8 mouse cellular contexts compared by ENCODE assay signal in the genomic region with DNA sequence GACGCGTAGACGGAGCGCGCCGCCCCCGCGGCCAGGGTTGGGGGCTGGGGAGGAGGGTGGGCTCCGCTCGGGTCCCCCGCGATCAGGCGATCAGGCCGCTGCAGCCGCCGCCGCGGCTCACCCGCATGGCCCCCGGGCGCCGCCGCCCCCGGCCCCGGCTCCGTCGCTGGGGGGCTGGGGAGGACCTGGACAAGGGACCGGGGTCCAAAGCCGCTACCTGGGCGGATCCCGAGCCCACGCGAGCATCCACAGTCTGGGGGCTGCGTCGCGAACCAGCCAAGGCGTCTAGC. TPM values are rescaled to one million over a fixed set of nuclear protein-coding genes. Genes with fewer than 3 reads are reported as not detected.
DNase-seq lines count a peak whose midpoint lies in the region; ATAC-seq and TF ChIP-seq lines count a peak whose summit lies in the region.

No protein-coding gene starts in this region.

- peak overlapping the region; percentile 69 for H3K9ac ChIP-seq in limb, embryonic 14.5 days (ENCODE audit: low read depth, low read length, severe bottlenecking)
- H3K9ac ChIP-seq in stomach, embryonic 14.5 days (replicated peaks; ENCODE audit: low read depth, low read length): peak overlapping the region; percentile 74; the same call in 1 of the 2 replicates

- 0% methylated on average over 16 of the region's 37 CpGs for WGBS in limb, embryonic 14.5 days
- 1% methylated on average over 36 of the region's 37 CpGs for WGBS in stomach, embryonic 14.5 days

- no peak for TF ChIP-seq POLR2A in limb, embryonic 14.5 days (IDR thresholded peaks at IDR 0.05; ENCODE audit: borderline replicate concordance, extremely low read depth, insufficient read depth, insufficient read length)

- H3K9me3 ChIP-seq in limb, embryonic 14.5 days (ENCODE audit: control insufficient read depth, low read length): no peaks in the 10 kb centered on the region
- no peaks in the 10 kb centered on the region for H3K9me3 ChIP-seq in stomach, embryonic 14.5 days (ENCODE audit: control insufficient read depth, low read depth, low read length)

- peaks cover 58% of the 10 kb centered on the region for H3K27me3 ChIP-seq in limb, embryonic 14.5 days (ENCODE audit: control insufficient read depth, insufficient read depth, low read length)
- H3K27me3 ChIP-seq in stomach, embryonic 14.5 days (ENCODE audit: control insufficient read depth, insufficient read depth, low read length): peaks cover 21% of the 10 kb centered on the region

- ATAC-seq in limb, embryonic 14.5 days (ENCODE audit: low FRiP score, low read depth): no peak
- no peak for ATAC-seq in stomach, embryonic 14.5 days (ENCODE audit: insufficient number of reproducible peaks, insufficient read depth, low FRiP score, low read depth)

- H3K4me1 ChIP-seq in limb, embryonic 14.5 days (ENCODE audit: control insufficient read depth, insufficient read depth, low read length): peaks cover 19% of the 10 kb centered on the region; the same call in 1 of the 2 replicates
- peaks cover 25% of the 10 kb centered on the region for H3K4me1 ChIP-seq in stomach, embryonic 14.5 days (ENCODE audit: control insufficient read depth, insufficient read depth, low read length)

- H3K4me2 ChIP-seq in limb, embryonic 14.5 days (replicated peaks; ENCODE audit: low read depth, low read length, severe bottlenecking): peak overlapping the region; percentile 99
- peak overlapping the region; percentile 98 for H3K4me2 ChIP-seq in stomach, embryonic 14.5 days (replicated peaks; ENCODE audit: low read depth, low read length)

- no peaks in the 10 kb centered on the region for H3K36me3 ChIP-seq in limb, embryonic 14.5 days (ENCODE audit: control insufficient read depth, insufficient read depth, low read length)
- no peaks in the 10 kb centered on the region for H3K36me3 ChIP-seq in stomach, embryonic 14.5 days (ENCODE audit: control insufficient read depth, insufficient read depth, low read length)

- H3K4me3 ChIP-seq in gastrocnemius, adult 2 months: peak overlapping the region; percentile 81
- peak overlapping the region; percentile 61 for H3K4me3 ChIP-seq in limb, embryonic 14.5 days (replicated peaks; ENCODE audit: low read length)
- H3K4me3 ChIP-seq in stomach, embryonic 14.5 days (ENCODE audit: low read depth, low read length): peak overlapping the region; percentile 57

- intact Hi-C loops in gastrocnemius, adult 2 months (cut with DNase I): loop anchor here (5.0 kb wide), 1 partner anchor 38 kb away; no protein-coding TSS in a partner anchor
- intact Hi-C loops in gastrocnemius, postnatal 36 days (cut with DNase I): loop anchor here (5.0 kb wide), 2 partner anchors 38 to 53 kb away; no protein-coding TSS in a partner anchor

- H3K27ac ChIP-seq in gastrocnemius, adult 2 months: peak overlapping the region; percentile 94
- no peak overlapping the region for H3K27ac ChIP-seq in limb, embryonic 14.5 days (replicated peaks; ENCODE audit: low read depth, low read length)
- H3K27ac ChIP-seq in stomach, embryonic 14.5 days (ENCODE audit: low read length): peak overlapping the region; percentile 78; the same call in 1 of the 2 replicates

- TF ChIP-seq CTCF in gastrocnemius, adult 2 months (IDR thresholded peaks at IDR 0.05): no peak

- peak; percentile 42 for DNase-seq in gastrocnemius, adult 2 months
- no peak for DNase-seq in gastrocnemius, postnatal 36 days
- DNase-seq in right cerebral cortex, postnatal 25 days: peak; percentile 51
- no peak for DNase-seq in right cerebral cortex, postnatal 36 days (ENCODE audit: low spot score in 2 of 2)
- DNase-seq in limb, embryonic 14.5 days (ENCODE audit: low spot score): no peak
- DNase-seq in adrenal gland, postnatal 10 days: no peak
- no peak for DNase-seq in kidney, postnatal 14 days

RNA-seq across cellular contexts. Expression of a gene that starts 0.8 kb away (rescaled TPM):
- 10 to 100 TPM; 14.3 to 17.3 TPM for total RNA-seq in gastrocnemius, adult 2 months (2021)
- total RNA-seq in gastrocnemius, postnatal 36 days (2021): 10 to 100 TPM; 16.5 to 17.9 TPM
- 15.4 and 19.9 TPM in 2 replicates for polyA plus RNA-seq in limb, embryonic 14.5 days (2012; rRNA removed)
- 4.2 and 5.0 TPM in 2 replicates for polyA plus RNA-seq in limb, embryonic 14.5 days (2014; fragmentation: Nextera tagmentation; extraction: Ambion mirVana)
- 5.0 and 6.2 TPM in 2 replicates for polyA plus RNA-seq in stomach, embryonic 14.5 days (2014; fragmentation: Nextera tagmentation; extraction: Ambion mirVana)
- 10 to 100 TPM; 37.8 to 46.7 TPM for total RNA-seq in adrenal gland, postnatal 10 days (2021)

RNA-seq across cellular contexts. Expression of a gene that starts 43.1 kb away (rescaled TPM):
- 10 to 100 TPM; 18.9 to 19.6 TPM for total RNA-seq in gastrocnemius, adult 2 months (2021)
- total RNA-seq in gastrocnemius, postnatal 36 days (2021): 10 to 100 TPM; 10.8 to 16.8 TPM
- polyA plus RNA-seq in limb, embryonic 14.5 days (2012; rRNA removed): 8.5 and 9.3 TPM in 2 replicates
- 2.1 and 2.9 TPM in 2 replicates for polyA plus RNA-seq in limb, embryonic 14.5 days (2014; fragmentation: Nextera tagmentation; extraction: Ambion mirVana)
- polyA plus RNA-seq in stomach, embryonic 14.5 days (2014; fragmentation: Nextera tagmentation; extraction: Ambion mirVana): 5.0 and 5.8 TPM in 2 replicates
- total RNA-seq in adrenal gland, postnatal 10 days (2021): 10 to 100 TPM in 1 of 2 experiments, 1 to 10 TPM in 1; 8.1 to 11.1 TPM

Comparison
In these comparisons a context has a peak if more than half of its experiments do, and no peak if none do; other contexts are left out.
1. DNase-seq: peak in gastrocnemius, adult 2 months (single experiment) and right cerebral cortex, postnatal 25 days (single experiment); none in gastrocnemius, postnatal 36 days (0 of 2), right cerebral cortex, postnatal 36 days (0 of 2), limb, embryonic 14.5 days (single experiment), adrenal gland, postnatal 10 days (single experiment) and kidney, postnatal 14 days (single experiment).
2. Peak in every context shown above with its lines, with median percentiles within 50 percentile points of each other: H3K4me3 ChIP-seq.